Mouse (Mus musculus) embryonic facial prominence, embryonic 11.5 days (tissue): ENCODE measurements at regions not wholly inside any gene's neighbourhood (a gene's known extent, or its start where the extent isn't known, plus 50 kb on each side); places are given as distances from the start of the nearest gene placed in this dataset.
A peak's percentile ranks its signal among the peaks of the same experiment; 100 is the strongest.

Experiments
- ATAC-seq: fragments of 200-750 bp; cut with Nextera tagmentation; replicated peaks from 2 replicates; pipeline ENCODE4 v1.8.0; 2017; ENCODE audit warnings: low read depth; ENCODE audit not compliant: insufficient number of reproducible peaks, low FRiP score, low TSS enrichment
- DNase-seq: peaks from one replicate; pipeline ENCODE4 v3.0.0-alpha.2; 2015; ENCODE audit warnings: low spot score
- H3K27ac ChIP-seq: fragments of 300-500 bp; sonication (generic); replicated peaks from 2 replicates; pipeline ENCODE4 v1.5.1; 2014; ENCODE audit warnings: mild to moderate bottlenecking, low read depth, low read length, control low read depth
- H3K27me3 ChIP-seq: fragments of 300-500 bp; sonication (generic); 2 replicates; pipeline ENCODE4 v1.6.1; 2014; ENCODE audit warnings: mild to moderate bottlenecking, low read length, moderate library complexity, mixed read lengths; ENCODE audit not compliant: control insufficient read depth, insufficient read depth
- H3K36me3 ChIP-seq: fragments of 300-500 bp; sonication (generic); replicated peaks from 2 replicates; pipeline ENCODE4 v1.6.1; 2014; ENCODE audit warnings: low read depth, mild to moderate bottlenecking, low read length, moderate library complexity, mixed read lengths; ENCODE audit not compliant: control insufficient read depth, insufficient read depth
- H3K4me1 ChIP-seq: fragments of 300-500 bp; sonication (generic); 2 replicates; pipeline ENCODE4 v1.6.1; 2014; ENCODE audit warnings: low read length, mixed read lengths; ENCODE audit not compliant: control insufficient read depth, insufficient read depth
- H3K4me2 ChIP-seq: fragments of 300-500 bp; sonication (generic); 2 replicates; pipeline ENCODE4 v1.6.1; 2014; ENCODE audit warnings: low read depth, mild to moderate bottlenecking, control low read depth, low read length, moderate library complexity
- H3K4me3 ChIP-seq: fragments of 300-500 bp; sonication (generic); 2 replicates; pipeline ENCODE4 v1.5.1; 2014; ENCODE audit warnings: low read depth, low read length, control low read depth
- H3K9ac ChIP-seq: fragments of 300-500 bp; sonication (generic); replicated peaks from 2 replicates; pipeline ENCODE4 v1.6.1; 2014; ENCODE audit warnings: mild to moderate bottlenecking, control low read depth, low read length
- H3K9me3 ChIP-seq: fragments of 300-500 bp; sonication (generic); replicated peaks from 2 replicates; pipeline ENCODE4 v1.6.1; 2016; ENCODE audit warnings: mild to moderate bottlenecking, low read length, inconsistent platforms, mixed read lengths; ENCODE audit not compliant: control insufficient read depth
- WGBS: fragments of 180-500 bp; shearing (Covaris S2); extraction: QIAGEN DNeasy Blood & Tissue Kit; methylation state at CpG from one replicate; pipeline ENCODE4 v1.1.7; 2014; 5-methylcytosine and 5-hydroxymethylcytosine counted together

- no peaks in the 10 kb centered on the region for H3K4me1 ChIP-seq
- ATAC-seq, result no peak
Measured at GRCm38 (mm10) chr11:10429291-10429690, 684.7 kb upstream of the Vwc2 start.

DNA sequence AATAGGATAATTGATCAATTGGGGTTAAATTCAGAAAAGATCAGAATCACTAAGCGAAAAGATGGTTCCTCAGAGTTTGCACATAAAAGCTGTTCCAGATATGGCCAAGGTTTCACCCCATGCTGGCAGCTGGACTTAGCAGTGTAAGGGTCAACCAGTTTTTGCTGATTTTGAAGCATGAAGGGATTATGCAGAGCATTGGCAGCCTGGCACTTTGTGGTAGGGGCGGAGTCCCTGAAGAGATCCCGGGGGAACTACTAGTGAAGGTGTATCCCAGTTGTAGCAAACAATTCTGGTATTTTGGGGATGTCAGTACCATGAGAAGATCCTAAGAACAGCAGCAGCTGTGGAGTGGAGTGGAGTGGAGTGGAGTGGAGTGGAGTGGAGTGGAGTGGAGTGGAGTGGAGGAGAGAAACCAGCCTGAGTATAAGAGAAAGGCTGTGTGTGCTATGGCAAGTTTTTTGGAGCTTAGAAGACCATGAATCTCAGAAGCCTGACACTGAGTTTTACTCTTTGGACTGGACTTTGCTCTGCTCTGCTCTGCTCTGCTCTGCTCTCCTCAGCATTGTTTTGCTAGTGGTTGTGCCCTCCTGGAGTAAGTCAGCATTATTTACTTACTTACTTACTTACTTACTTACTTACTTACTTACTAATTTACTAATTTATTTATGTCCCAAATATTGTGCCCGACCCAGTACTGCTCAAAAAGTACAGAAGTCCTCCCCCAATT, 636.5 kb upstream of the Vwc2 start:
- Histone ChIP-seq H3K4me3 (no peak overlapping the region), H3K9me3 (no peaks in the 10 kb centered on the region), H3K4me2 (no peak overlapping the region), H3K9ac (no peak overlapping the region), H3K27me3 (no peaks in the 10 kb centered on the region), H3K27ac (no peak overlapping the region), H3K4me1 (no peaks in the 10 kb centered on the region), H3K36me3 (no peaks in the 10 kb centered on the region)
- 81% methylated on average over 4 of the region's 4 CpGs for WGBS
- ATAC-seq, result no peak
- no peak for DNase-seq

More at GRCm38 (mm10) chr11:10429291-10429690, 684.7 kb upstream of the Vwc2 start:
- Histone ChIP-seq H3K9ac (no peak overlapping the region), H3K9me3 (no peaks in the 10 kb centered on the region), H3K36me3 (no peaks in the 10 kb centered on the region), H3K4me2 (no peak overlapping the region), H3K4me3 (no peak overlapping the region), H3K27ac (no peak overlapping the region), H3K27me3 (no peaks in the 10 kb centered on the region)
- no peak for DNase-seq
- 89% methylated on average over 4 of the region's 4 CpGs for WGBS

GRCm38 (mm10) chr11:10481007-10481698, 632.9 kb upstream of the Vwc2 start:
- ATAC-seq (no peak), DNase-seq (no peak)
- no peak overlapping the region for H3K4me2 ChIP-seq
- H3K27me3 ChIP-seq, result no peaks in the 10 kb centered on the region
- H3K36me3 ChIP-seq, result no peaks in the 10 kb centered on the region
- WGBS, result 77% methylated on average over 2 of the region's 2 CpGs
- H3K9ac ChIP-seq, result no peak overlapping the region
- no peaks in the 10 kb centered on the region for H3K4me1 ChIP-seq
- H3K9me3 ChIP-seq, result no peaks in the 10 kb centered on the region
- H3K4me3 ChIP-seq, result no peak overlapping the region
- no peak overlapping the region for H3K27ac ChIP-seq

DNA sequence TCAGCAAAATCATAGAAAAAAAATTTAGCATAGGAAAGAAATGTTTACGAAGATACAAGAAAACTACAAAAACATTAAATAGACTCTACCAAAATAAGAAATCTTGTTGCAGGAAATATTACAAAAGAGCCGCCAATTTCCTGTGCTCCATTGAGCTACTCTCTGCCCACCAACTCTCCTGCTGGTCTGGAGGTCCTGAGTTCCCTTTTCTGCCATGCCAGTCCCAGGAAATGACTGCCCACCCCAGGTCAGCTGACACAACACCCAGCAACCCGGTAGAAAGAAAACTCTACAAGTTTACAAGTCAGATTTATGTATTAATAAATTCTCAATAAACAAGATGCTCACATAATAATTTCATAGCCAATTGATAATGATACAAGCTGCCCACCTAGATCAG, 630.0 kb upstream of the Vwc2 start:
- no peak overlapping the region for H3K27ac ChIP-seq
- ATAC-seq (no peak), DNase-seq (no peak)
- H3K4me2 ChIP-seq, result no peak overlapping the region
- no peaks in the 10 kb centered on the region for H3K27me3 ChIP-seq
- WGBS, result 88% methylated on average over 3 of the region's 3 CpGs
- H3K9ac ChIP-seq, result no peak overlapping the region
- no peaks in the 10 kb centered on the region for H3K36me3 ChIP-seq
- no peak overlapping the region for H3K4me3 ChIP-seq
- H3K9me3 ChIP-seq, result no peaks in the 10 kb centered on the region
- no peaks in the 10 kb centered on the region for H3K4me1 ChIP-seq

GRCm38 (mm10) chr11:10497399-10497798, 616.6 kb upstream of the Vwc2 start:
- Histone ChIP-seq H3K36me3 (no peaks in the 10 kb centered on the region), H3K27ac (no peak overlapping the region), H3K27me3 (no peaks in the 10 kb centered on the region), H3K4me2 (no peak overlapping the region), H3K9ac (no peak overlapping the region), H3K4me3 (no peak overlapping the region), H3K9me3 (no peaks in the 10 kb centered on the region), H3K4me1 (no peaks in the 10 kb centered on the region)
- DNase-seq (peak; percentile 0), ATAC-seq (no peak)
- 53% methylated on average over 2 of the region's 2 CpGs for WGBS

DNA sequence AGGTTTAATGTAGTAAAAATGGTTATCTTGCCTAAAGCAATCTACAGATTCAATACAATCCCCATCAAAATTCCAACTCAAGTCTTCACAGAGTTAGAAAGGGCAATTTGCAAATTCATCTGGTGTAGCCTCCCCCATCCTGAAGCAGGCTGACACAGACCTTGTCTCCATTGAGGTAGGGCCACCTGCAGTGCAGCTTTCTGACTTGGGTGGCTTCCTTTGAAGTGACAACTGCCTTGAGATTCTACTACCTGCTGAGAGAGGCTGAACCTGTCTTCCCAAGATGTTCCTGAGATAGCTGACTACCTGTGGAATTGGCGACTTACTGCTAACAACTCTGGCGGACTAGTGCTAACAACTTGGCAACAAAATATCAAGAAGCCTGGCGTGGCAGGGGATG, 602.8 kb upstream of the Vwc2 start:
- H3K27ac ChIP-seq, result no peak overlapping the region
- H3K9me3 ChIP-seq, result no peaks in the 10 kb centered on the region
- ATAC-seq, result no peak
- H3K4me3 ChIP-seq, result no peak overlapping the region
- no peaks in the 10 kb centered on the region for H3K27me3 ChIP-seq
- no peak overlapping the region for H3K9ac ChIP-seq
- no peak overlapping the region for H3K4me2 ChIP-seq
- WGBS, result 64% methylated on average over 3 of the region's 3 CpGs
- no peaks in the 10 kb centered on the region for H3K36me3 ChIP-seq
- DNase-seq, result no peak
- H3K4me1 ChIP-seq, result no peaks in the 10 kb centered on the region
